Mouse (Mus musculus) telencephalon, adult 2 months (tissue): ENCODE measurements around the gene Tdg.
"Not testable (repeated sequence)": the region's sequence is repeated elsewhere in the genome, so short reads cannot be mapped to it uniquely, and the experiment has no call there.

Source experiments
- DNase-seq: peaks from one replicate; pipeline ENCODE4 v3.0.0-alpha.2; 2011; ENCODE audit warnings: low read depth, low spot score

Gene Tdg

DNA sequence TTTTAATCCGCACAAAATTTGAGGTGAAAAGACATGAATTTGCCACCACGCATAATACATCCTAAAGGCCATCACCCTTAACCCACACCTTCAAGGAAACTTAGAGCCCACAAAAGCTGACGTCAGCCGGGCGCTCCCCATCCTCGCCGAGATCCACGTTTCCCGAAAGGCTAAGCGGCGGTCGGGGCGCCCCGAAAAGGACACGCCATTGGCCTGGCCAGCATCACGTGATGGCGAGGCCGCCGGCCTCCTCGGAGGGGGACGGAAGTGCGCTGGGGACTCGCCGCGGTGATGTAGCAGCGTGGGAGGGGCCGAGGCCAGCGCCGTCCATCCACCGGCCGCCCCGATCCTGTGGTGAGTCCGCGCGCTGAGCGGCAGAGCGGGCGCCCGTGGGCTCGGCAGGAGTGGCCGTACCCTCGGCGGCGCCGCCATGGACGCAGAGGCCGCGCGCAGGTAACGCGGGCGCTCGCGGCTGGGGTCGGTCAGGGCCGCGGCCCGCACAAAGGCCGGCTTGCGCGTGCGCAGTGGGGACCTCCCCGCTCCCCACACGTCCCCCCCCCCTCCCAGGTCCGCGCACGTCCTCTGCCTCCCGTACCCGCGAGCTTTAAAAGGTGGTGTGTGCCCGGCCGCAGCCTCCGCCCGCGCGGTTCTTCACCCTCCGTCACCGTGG, at the start of gene Tdg:
TSS of gene Tdg (plus strand) at position 243 of the 670 bp plus-strand sequence.
- DNase-seq: peak; percentile 92

DNA sequence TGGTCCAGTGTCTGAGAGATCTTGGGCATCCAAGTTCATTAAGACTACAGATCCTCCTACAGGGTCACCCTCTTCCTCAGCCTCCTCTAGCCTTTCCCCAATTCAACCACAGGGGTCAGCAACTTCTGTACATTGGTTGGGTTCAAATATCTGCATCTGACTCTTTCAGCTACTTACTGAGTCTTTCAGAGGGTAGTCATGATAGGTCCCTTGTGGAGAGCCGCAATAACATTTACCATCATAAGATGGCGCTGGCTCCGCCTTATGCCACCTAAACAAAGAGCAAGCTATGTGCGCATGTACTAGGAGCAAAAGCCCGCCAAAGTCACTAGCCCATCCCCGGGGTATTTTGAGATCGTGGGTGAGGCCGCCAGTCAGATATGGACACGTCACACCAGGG, 40.0 kb upstream of the Tdg start:
- DNase-seq: not testable (repeated sequence)

DNA sequence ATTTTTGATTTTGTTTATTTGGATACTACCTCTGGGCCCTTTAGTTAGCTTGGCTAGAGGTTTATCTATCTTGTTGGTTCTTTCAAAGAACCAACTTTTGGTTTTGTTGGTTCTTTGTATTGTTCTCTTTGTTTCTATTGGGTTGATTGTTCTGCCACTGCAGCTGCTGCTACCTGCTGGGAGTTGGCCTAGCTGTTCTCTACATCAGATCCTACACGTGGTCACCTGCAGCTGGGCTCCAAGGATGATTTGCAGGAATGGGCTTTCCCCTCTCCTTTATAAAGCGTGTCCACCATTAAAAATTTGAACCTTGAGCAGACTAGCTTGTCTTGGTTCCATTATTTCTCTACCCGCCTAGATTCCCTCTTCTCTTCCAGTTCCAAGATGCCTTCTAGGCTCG, 35.2 kb upstream of the Tdg start:
- not testable (repeated sequence) for DNase-seq

DNA sequence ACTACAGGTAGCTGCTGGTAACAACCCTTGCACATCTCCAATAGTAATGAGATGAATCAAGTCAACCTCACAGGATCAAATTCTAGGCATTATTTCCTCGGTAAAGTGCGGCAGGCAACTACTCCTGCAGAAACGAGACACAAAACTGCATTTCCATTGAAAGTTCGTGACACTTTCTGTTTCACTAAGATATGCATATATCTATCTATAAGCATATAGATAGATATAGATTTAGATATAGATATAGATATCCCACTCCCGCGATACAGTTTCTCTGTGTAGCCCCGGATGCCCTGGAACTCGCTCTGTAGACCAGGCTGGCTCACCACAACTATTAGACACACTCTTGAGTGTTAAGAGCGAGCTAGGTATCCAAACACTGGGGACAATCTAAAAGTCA, 7.4 kb upstream of the Tdg start:
- no peak for DNase-seq

DNA sequence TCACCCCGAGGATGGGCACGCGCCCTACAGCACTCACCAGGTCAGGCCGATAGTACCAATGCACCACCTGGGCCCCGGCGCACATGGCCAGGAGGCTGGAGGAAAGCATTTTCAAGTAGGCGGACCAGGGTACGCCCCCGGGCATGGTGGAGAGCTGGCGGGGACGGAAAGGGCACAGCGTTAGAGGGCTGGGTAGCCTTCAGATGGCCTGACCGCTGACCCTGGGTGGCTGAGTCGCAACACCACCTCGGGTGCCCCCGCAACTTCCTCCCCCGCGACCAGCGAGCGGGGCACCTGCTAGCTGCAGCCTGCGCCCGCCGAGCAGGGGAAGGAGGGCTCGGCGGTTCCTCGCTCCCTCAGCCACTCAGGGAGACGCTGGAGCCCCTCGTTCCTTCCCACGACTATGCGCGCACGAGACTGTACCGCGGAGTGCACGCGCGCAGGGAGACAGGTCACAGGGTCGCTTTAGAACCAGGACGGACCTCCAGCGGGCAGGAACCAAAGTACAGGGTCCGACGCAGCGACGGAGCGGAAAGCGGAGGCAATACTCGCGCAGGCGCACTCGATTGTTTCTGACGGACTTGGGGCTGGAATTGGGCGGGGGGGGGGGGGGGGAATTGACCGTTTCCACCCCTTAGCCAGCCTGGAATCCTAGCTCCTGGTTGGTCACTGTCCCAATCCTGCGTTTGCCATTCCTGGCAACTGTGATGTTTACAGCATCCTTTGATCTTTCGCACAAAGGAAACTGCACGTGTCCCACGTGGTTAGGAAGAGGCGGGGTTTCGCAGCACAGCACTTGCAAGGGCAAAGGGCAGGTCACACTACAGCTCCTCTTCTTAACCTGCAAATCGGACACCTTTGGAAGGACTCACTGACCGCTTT, 6.7 kb upstream of the Tdg start, which contains the start of gene 1190007I07Rik:
TSS of gene 1190007I07Rik (minus strand) at position 558 of the 882 bp plus-strand sequence.
- DNase-seq: peak; percentile 79

DNA sequence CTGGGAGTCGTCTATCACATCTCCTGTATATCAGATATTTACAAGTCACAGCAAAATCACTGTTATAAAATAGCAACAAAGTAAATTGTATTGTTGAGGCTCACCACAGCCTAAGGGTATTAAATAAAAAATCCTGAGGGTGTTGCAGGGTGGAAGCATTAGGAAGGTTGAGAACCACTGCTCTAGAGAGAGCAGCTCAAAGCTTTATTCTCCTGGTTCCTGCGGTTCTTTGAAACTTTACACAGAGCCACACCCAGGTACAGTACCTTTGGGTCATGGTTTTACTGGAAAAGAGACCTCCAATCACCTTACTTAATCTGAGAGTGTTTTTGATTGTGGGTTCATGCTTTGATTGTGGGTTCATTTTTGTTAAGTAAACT, 6.1 kb upstream of the Tdg start:
- DNase-seq: not testable (repeated sequence)

DNA sequence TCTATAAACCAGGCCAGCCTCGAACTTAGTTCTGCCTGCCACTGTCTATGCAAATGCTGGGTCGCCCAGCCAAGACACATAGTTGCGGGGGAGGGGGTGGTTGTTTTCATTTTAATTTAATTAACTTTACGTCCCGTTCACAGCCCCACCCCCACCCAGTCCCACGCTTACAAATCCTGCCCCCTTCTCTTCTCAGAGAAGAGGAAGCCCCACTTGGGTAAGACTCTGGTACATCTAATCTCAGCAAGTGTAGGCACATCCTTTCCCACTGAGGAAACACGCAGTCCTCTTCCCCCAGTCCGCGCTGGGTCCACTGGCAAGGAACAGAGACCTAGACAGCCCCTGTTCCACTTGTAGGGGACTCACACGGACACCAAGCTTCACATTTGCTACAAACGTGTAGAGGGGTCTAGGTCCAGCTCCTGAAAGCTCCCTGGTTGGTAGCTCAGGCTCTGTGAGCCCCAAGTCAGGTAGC, 480 bp upstream of the Tdg start:
- no peak for DNase-seq

DNA sequence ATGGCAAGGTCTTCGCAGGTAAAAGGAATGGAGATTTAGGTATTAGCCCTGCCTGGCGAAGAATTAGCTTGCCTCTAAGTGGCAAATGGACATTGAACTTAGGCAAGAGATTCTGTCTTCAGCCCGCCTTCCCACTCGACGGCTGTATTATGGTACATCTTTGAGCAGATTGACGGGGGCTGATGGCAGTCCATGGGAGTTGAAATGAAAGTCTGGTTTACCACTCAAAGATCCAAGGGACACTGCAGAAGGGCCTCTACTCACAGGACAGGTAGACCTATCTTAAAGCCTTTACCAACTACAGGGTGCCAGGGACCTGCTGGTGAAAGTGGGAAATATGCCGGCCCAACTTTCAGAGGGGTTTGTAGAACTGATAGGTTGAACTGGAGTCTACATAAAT, 869 bp downstream of the Tdg start:
- no peak for DNase-seq

DNA sequence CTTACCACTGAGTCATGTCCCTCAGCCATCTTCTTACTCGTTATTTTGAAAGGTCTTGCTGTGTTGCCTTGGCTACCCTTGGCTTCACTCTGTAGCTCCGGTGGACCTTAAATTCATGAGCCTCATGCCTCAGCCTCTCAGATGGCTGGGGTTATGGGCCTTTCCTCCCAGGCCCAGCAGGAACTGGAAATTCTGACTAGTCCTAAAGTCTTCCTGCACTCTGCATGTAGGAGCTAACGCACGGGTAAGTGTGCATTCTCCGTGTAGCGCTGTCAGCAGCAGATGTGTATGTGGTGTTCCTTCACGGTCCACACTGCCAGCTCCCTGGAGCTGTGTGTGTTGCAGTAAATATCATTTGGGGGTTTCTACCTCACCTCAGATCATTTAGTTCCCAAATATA, 1.5 kb downstream of the Tdg start:
- no peak for DNase-seq

DNA sequence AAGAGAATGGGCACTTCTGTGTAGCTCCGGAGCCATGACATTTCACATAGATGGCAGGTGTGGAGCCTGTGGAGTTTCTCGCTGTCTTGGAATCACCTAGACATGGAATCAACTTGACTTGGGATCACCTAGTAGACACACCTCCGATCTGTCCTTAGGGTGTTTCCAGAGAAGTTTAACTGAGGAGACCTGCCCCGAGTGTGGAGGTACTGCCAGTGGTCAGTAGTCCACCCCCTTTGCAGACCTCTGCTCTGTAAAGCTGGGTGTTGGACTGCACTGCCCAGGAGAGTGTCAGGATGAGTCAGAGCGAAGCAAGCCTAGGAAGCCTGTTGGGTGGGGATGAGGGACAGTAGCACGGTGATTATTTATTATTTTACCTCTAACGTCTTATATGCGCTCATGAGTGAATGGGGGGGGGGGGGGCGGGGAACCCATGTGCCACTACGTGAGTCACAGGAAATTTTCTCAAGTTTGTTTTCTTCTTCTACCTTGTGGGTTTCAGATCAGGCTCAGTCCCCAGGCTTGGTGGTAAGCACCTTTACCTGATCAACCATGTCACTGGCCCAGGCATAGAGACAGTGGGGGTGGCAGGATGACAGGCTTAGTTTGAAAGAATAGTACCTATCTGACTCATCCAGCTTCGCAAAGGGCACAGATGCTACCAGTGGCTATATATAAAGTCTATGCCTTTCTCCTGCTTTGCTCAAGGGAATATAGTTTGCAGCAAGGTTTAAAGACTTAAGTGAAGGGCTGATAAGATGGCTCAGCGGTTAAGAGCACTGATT, 3.1 kb downstream of the Tdg start:
- DNase-seq: no peak

DNA sequence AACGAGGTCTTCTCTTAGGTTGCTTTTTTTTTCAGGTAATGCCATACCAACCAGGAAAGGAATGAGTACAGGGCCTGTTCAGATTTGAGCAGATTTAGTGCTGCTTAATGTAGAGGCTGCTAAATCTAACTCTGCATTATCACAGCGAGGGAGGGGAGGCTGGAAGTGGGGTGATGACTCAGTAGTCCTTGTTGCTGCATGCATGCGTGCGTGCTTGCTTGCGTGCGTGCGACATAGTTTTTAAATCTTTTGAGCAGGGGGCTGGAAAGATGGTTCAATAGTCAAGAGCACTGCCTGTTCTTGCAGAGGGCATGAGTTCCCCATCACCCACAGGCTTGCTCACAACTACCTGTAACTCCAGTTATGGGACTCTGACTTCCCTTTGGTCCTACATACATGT, 4.7 kb downstream of the Tdg start:
- no peak for DNase-seq

DNA sequence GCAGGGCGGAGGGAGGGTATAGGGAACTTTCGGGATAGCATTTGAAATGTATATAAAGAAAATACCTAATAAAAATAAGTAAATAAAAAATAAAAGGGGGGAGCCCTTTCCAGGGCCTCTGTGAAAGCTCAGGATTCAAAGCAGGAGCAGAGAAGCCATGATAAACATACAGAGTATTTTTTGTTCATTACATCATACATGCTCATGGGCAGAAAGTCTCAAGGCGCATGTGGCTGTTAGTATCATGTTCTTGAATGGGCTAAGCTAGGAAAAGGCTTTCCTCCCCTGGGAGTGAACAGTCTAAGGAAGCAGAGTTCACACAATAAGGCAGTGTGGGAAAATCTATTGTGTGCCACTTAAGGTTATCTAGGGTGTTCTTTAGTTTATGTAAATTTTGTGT, 6.7 kb downstream of the Tdg start:
- no peak for DNase-seq

DNA sequence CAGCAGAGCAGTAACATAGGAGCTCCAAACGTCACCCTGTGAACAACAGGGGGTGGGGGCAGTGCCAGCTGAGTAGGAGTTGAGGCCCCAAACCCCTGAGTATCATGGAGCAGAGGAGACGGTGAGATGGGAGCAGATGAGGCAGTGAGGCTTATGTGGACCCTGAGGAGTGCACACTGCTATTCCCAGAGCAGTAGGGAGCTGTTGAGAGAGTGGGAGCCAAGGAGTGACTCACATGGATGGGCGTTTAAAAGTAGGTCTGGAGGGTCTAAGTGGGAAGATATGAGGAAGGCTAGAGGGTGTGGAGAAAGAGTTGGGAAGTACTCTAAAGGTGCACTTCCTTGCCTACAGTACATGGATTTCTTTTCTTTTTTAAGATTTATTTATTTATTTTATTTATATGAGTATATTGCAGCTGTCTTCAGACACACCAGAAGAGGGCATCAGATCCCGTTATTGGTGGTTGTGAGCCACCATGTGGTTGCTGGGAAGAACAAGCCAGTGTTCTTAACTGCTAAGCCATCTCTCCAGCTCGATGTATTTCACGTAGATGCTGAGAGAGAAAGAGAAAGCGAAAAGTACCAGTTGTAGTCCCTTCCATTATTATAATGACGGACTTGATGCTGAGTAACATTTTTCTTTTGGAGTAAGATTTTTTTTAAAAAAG, 9.5 kb downstream of the Tdg start:
- no peak for DNase-seq

DNA sequence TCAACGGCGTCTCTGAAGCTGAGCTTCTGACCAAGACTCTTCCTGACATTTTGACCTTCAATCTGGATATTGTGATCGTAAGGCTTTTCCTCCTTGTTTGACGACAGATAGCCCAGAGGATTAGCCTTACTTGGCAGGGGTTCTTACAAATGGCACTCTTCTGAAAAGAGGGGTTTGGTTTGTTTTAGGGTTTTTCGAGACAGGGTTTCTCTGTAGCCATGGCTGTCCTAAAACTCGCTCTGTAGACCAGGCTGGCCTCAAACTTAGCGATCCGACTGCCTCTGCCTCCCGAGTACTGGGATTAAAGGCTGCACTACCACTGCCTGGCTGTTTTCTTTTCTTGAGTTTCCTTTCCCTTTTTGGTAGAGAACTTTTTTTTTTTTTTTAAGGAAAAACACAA, 11.9 kb downstream of the Tdg start:
- DNase-seq: no peak

DNA sequence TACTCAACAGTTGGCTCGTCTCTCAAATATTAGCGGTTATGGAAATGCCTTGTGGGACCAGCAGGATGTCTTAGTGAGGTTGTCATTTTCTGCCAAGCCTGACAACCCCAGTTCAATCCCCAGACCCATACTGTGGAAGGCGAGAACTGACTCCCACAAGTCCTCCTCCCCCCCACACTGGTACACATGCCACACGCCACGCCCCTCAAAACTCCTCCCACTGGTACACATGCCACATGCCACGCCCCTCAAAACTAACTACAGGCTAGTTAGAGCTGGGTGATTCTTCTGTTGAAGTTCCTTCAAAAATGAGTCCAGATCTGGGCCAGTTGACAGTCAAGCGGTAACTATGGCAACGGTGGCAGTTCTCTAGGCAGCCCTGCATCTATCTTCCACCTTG, 16.5 kb downstream of the Tdg start:
- DNase-seq: no peak

DNA sequence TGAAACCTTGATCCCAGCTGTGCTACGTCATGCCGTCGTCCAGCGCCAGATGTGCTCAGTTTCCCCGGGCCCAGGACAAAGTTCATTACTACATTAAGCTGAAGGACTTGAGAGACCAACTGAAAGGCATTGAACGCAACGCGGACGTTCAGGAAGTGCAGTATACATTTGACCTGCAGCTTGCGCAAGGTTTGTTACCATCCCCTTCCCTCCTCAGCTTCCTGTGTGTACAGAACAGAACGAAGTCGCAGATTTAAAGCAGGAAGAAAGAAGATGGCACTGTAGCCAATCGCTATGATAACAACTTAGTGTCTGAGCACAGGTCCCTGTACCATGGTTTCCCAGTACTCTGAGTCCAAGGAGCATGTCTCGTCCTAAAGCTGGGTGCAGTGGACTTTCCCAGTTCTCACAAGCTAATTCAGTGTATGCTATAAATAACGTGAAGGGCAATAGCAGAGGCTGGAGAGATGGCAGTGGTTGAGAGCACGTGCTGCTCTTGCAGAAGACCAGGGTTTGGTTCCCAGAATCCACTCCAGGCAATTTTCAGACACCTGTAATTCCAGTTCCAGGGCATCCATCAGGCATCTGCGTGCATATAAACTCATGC, 17.7 kb downstream of the Tdg start:
- DNase-seq: no peak

DNA sequence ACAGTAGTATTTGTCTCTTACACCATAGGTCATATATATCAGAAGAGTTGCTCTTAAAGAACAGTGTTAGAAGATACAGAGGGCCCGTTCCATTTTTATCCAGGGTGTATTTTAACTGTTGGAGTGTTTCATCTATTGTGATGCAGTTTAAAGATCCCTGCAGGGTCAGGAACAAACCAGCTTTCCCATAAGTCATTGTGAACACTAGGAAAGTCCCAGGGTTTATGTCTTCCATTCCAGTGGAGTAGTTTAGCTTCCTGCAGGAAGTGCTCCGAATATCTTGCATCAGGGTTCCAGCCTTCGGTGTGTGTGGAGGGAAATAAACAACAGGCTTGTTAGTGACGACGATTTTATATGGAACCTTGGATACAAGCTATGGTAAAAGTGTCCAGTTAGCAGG, 21.6 kb downstream of the Tdg start:
- DNase-seq: no peak

DNA sequence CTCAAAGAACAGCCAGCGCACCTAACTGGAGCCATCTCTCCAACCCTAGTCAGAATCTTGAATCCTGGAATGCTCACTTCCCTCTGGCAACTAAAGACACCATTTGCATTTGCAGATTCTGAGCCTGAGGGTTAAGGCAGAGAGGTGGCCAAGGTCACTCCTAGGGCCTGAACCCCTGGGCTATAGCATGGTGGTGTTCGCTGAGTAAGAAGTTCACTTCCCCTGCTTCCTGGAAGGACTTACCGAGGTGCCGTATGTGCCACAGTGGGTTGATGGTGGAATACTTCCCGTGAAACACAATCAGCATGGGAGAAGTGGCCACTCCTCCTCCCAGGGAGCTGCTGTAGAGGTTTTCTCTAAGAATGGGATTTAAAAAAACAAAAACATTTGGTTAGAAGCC, 23.0 kb downstream of the Tdg start:
- DNase-seq: no peak

DNA sequence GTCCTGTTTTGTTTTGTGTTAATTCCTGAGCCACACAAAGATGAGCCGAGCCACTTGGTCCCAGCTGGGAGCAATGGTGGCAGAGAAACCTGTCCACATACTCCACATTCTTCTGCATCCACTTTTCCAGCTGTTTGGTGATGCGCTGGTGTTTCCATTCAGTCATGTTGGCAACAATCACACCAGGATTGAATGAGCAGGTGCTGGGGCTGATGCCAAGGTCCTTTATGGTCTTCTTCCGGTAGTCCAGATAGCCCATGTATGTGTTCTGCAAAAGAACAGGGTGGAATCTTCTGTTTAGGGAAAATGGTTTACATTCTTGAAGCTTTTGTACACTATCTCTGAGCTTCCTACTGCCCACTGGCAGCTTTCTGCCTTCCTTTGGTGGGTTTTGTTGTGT, 25.0 kb downstream of the Tdg start:
- no peak for DNase-seq

DNA sequence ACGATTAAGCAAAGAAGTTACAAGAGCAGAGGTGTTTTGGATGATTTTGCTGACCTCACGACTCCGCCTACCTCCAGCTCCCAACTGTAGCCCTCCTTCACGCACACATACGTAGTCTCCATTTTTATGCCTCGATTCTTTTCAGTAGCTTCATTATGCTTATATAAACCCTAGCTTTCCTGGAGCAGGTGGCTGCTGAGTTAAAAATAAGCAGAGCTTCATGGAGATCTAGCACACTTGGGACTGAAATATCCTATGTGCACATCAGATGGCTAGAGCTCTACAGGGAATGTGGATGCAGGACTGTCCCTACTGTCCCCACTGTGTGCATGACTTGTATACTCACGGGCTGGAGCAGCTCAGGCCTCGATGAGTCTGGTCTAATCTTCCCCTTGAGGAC, 32.2 kb downstream of the Tdg start:
- DNase-seq: peak; percentile 94
